Mouse (Mus musculus): Measurements from ENCODE around the gene Sp1.

Sp1 gene

GRCm38 (mm10) chr15:102399229-102400221 lies 6.4 kb upstream of the Sp1 start:
- peak; percentile 99 for DNase-seq (ENCODE audit: low read depth, low spot score)

GRCm38 (mm10) chr15:102400476-102401045 lies 5.4 kb upstream of the Sp1 start:
- peak; percentile 63 for DNase-seq (ENCODE audit: low read depth, low spot score)

GRCm38 (mm10) chr15:102401278-102401677 lies 4.7 kb upstream of the Sp1 start:
- peak; percentile 63 for DNase-seq (ENCODE audit: low read depth, low spot score)

GRCm38 (mm10) chr15:102402210-102402609 lies 3.7 kb upstream of the Sp1 start:
- no peak for DNase-seq (ENCODE audit: low read depth, low spot score)

GRCm38 (mm10) chr15:102404608-102405488 lies 1.1 kb upstream of the Sp1 start:
- DNase-seq (ENCODE audit: low read depth, low spot score), result no peak

- peak; percentile 89 for DNase-seq (ENCODE audit: low read depth, low spot score)
These were observed 411 bp downstream of the Sp1 start for GRCm38 (mm10) chr15:102406196-102406911.

- DNase-seq (ENCODE audit: low read depth, low spot score), result no peak
These were observed 1.1 kb downstream of the Sp1 start for GRCm38 (mm10) chr15:102406912-102407580.

GRCm38 (mm10) chr15:102407681-102408557 lies 2.0 kb downstream of the Sp1 start:
- peak; percentile 35 for DNase-seq (ENCODE audit: low read depth, low spot score)

- no peak for DNase-seq (ENCODE audit: low read depth, low spot score)
These were observed 2.7 kb downstream of the Sp1 start for GRCm38 (mm10) chr15:102408558-102409130.

GRCm38 (mm10) chr15:102409286-102409685 lies 3.3 kb downstream of the Sp1 start:
- no peak for DNase-seq (ENCODE audit: low read depth, low spot score)

- no peak for DNase-seq (ENCODE audit: low read depth, low spot score)
These were observed 5.1 kb downstream of the Sp1 start for GRCm38 (mm10) chr15:102411077-102411476.

- no peak for DNase-seq (ENCODE audit: low read depth, low spot score)
These were observed 7.7 kb downstream of the Sp1 start for GRCm38 (mm10) chr15:102413687-102414086.

- no peak for DNase-seq (ENCODE audit: low read depth, low spot score)
These were observed 11.6 kb downstream of the Sp1 start for GRCm38 (mm10) chr15:102417524-102417923.

GRCm38 (mm10) chr15:102420986-102421385 lies 15.0 kb downstream of the Sp1 start:
- no peak for DNase-seq (ENCODE audit: low read depth, low spot score)

- DNase-seq (ENCODE audit: low read depth, low spot score), result peak; percentile 80
These were observed 15.5 kb downstream of the Sp1 start for GRCm38 (mm10) chr15:102421437-102421836.

- DNase-seq (ENCODE audit: low read depth, low spot score), result no peak
These were observed 17.8 kb downstream of the Sp1 start for GRCm38 (mm10) chr15:102423602-102424240.

GRCm38 (mm10) chr15:102424657-102425056 lies 18.7 kb downstream of the Sp1 start:
- DNase-seq (ENCODE audit: low read depth, low spot score), result no peak

GRCm38 (mm10) chr15:102426963-102427362 lies 21.0 kb downstream of the Sp1 start:
- DNase-seq (ENCODE audit: low read depth, low spot score), result peak; percentile 72

GRCm38 (mm10) chr15:102432046-102432445 lies 26.1 kb downstream of the Sp1 start:
- DNase-seq (ENCODE audit: low read depth, low spot score), result no peak

Measured in R1 (cell line).